Mouse (Mus musculus) myocyte (in vitro differentiated cells): Measurements from ENCODE around the gene Padi2. TPM values are rescaled to one million over a fixed set of nuclear protein-coding genes. Genes with fewer than 3 reads are reported as not detected.

Experiments used
- H3K27me3 ChIP-seq: one replicate; pipeline ENCODE4 v1.6.1; 2011; ENCODE audit not compliant: control insufficient read depth, insufficient read depth, insufficient read length
- H3K36me3 ChIP-seq: one replicate; pipeline ENCODE4 v1.6.1; 2011; ENCODE audit not compliant: control insufficient read depth, insufficient read depth
- H3K4me2 ChIP-seq: one replicate; pipeline ENCODE4 v1.6.1; 2011; ENCODE audit warnings: low read depth, control low read depth
- H3K4me3 ChIP-seq: one replicate; pipeline ENCODE4 v1.5.1; 2011; ENCODE audit warnings: mild to moderate bottlenecking, control low read depth, moderate library complexity
- H3K79me2 ChIP-seq: one replicate; pipeline ENCODE4 v1.6.1; 2011; ENCODE audit not compliant: control insufficient read depth, insufficient read depth
- H3ac ChIP-seq: one replicate; pipeline ENCODE4 v1.6.1; 2011; ENCODE audit not compliant: control insufficient read depth, insufficient read length
- CEBPB ChIP-seq: IDR thresholded peaks from 2 replicates; pipeline ENCODE4 v1.6.1; 2011; ENCODE audit warnings: mild to moderate bottlenecking, moderate library complexity; ENCODE audit not compliant: poor library complexity, insufficient read depth, severe bottlenecking
- E2F4 ChIP-seq: IDR thresholded peaks from one replicate; pipeline ENCODE4 v1.6.1; 2011; ENCODE audit warnings: mild to moderate bottlenecking, control low read depth, moderate library complexity; ENCODE audit not compliant: insufficient read depth
- MAX ChIP-seq: IDR thresholded peaks from one replicate; pipeline ENCODE4 v1.6.1; 2011; ENCODE audit warnings: low read depth, mild to moderate bottlenecking, control low read depth
- MYOD1 ChIP-seq, 3 experiments: IDR thresholded peaks; one replicate each; pipeline ENCODE4 v1.6.1; 2011; ENCODE audit warnings: control low read depth in 2 of 3, low read depth in 2 of 3, mild to moderate bottlenecking in 2 of 3, moderate library complexity in 1 of 3; ENCODE audit not compliant: insufficient read length in 2 of 3, control insufficient read depth in 1 of 3
- MYOG ChIP-seq, 3 experiments: IDR thresholded peaks; one replicate each; pipeline ENCODE4 v1.6.1; 2011; ENCODE audit warnings: control low read depth in 2 of 3, low read depth in 2 of 3, mild to moderate bottlenecking in 2 of 3; ENCODE audit not compliant: insufficient read length in 2 of 3, control insufficient read depth in 1 of 3, insufficient read depth in 1 of 3
- POLR2A ChIP-seq: IDR thresholded peaks from one replicate; pipeline ENCODE4 v1.6.1; 2011; ENCODE audit warnings: low read depth, mild to moderate bottlenecking, control low read depth, moderate library complexity; ENCODE audit not compliant: insufficient read length
- POLR2AphosphoS2 ChIP-seq: IDR thresholded peaks from one replicate; pipeline ENCODE4 v1.6.1; 2011; ENCODE audit warnings: low read depth, control low read depth; ENCODE audit not compliant: insufficient read length
- REST ChIP-seq: IDR thresholded peaks from one replicate; pipeline ENCODE4 v1.6.1; 2011; ENCODE audit warnings: mild to moderate bottlenecking, control low read depth, moderate library complexity; ENCODE audit not compliant: insufficient read depth, insufficient read length
- SRF ChIP-seq: IDR thresholded peaks from one replicate; pipeline ENCODE4 v1.6.1; 2011; ENCODE audit warnings: low read depth; ENCODE audit not compliant: control insufficient read depth, insufficient read length
- TCF12 ChIP-seq: IDR thresholded peaks from one replicate; pipeline ENCODE4 v1.6.1; 2011; ENCODE audit warnings: mild to moderate bottlenecking, control low read depth; ENCODE audit not compliant: poor library complexity, insufficient read depth, severe bottlenecking
- TCF3 ChIP-seq: IDR thresholded peaks from one replicate; pipeline ENCODE4 v1.6.1; 2011; ENCODE audit warnings: low read depth, control low read depth; ENCODE audit not compliant: insufficient read length
- USF1 ChIP-seq: IDR thresholded peaks from one replicate; pipeline ENCODE4 v1.6.1; 2011; ENCODE audit warnings: low read depth, mild to moderate bottlenecking, control low read depth, moderate library complexity
- polyA plus RNA-seq: library from polyadenylated mRNA; unstranded; fragments of >200 nt; fragmentation: generic; extraction: Trizol; gene quantifications from one replicate; pipeline ENCODE4 v1.2.1, GENCODE M21; 2012; ENCODE audit warnings: missing spikeins

Gene Padi2
- polyA plus RNA-seq, 1 experiment = 20.7 TPM

- Histone ChIP-seq H3K27me3 (no peaks in the 10 kb centered on the region), H3K4me3 (no peak overlapping the region), H3K36me3 (no peaks in the 10 kb centered on the region), H3K4me2 (no peak overlapping the region), H3ac (no peak overlapping the region), H3K79me2 (no peaks in the 10 kb centered on the region)
- TF ChIP-seq TCF12 (no peak), MAX (no peak), MYOG (IDR thresholded peaks at IDR 0.05; ENCODE audit: control insufficient read depth in 1 of 3, insufficient read depth in 1 of 3, insufficient read length in 2 of 3, low read depth in 2 of 3) (no peak), USF1 (no peak), CEBPB (no peak), SRF (no peak), MYOD1 (IDR thresholded peaks at IDR 0.05; ENCODE audit: control insufficient read depth in 1 of 3, insufficient read length in 2 of 3, low read depth in 2 of 3) (no peak), POLR2A (no peak), E2F4 (no peak)
Observed at GRCm38 (mm10) chr4:140872686-140872992, 33.5 kb upstream of the Padi2 start.

- Histone ChIP-seq H3K4me3 (no peak overlapping the region), H3K4me2 (no peak overlapping the region), H3K27me3 (no peaks in the 10 kb centered on the region), H3K36me3 (no peaks in the 10 kb centered on the region), H3ac (no peak overlapping the region), H3K79me2 (no peaks in the 10 kb centered on the region)
- no peak for TF ChIP-seq MYOG (IDR thresholded peaks at IDR 0.05; ENCODE audit: control insufficient read depth in 1 of 3, insufficient read depth in 1 of 3, insufficient read length in 2 of 3, low read depth in 2 of 3)
- TF ChIP-seq POLR2A = no peak
Observed at GRCm38 (mm10) chr4:140873011-140873410, 33.1 kb upstream of the Padi2 start.

GRCm38 (mm10) chr4:140876161-140876560, 30.0 kb upstream of the Padi2 start:
- no peak for TF ChIP-seq POLR2AphosphoS2
- TF ChIP-seq SRF = no peak
- no peak for TF ChIP-seq USF1
- Histone ChIP-seq H3K4me2 (no peak overlapping the region), H3K27me3 (no peaks in the 10 kb centered on the region), H3ac (no peak overlapping the region), H3K4me3 (no peak overlapping the region), H3K36me3 (no peaks in the 10 kb centered on the region), H3K79me2 (no peaks in the 10 kb centered on the region)

- Histone ChIP-seq H3K79me2 (no peaks in the 10 kb centered on the region), H3K4me2 (no peak overlapping the region), H3K27me3 (no peaks in the 10 kb centered on the region), H3ac (no peak overlapping the region), H3K4me3 (no peak overlapping the region), H3K36me3 (no peaks in the 10 kb centered on the region)
- TF ChIP-seq MYOG (IDR thresholded peaks at IDR 0.05; ENCODE audit: control insufficient read depth in 1 of 3, insufficient read depth in 1 of 3, insufficient read length in 2 of 3, low read depth in 2 of 3) = peak in 1 of 3 experiments; percentile 71
- no peak for TF ChIP-seq SRF
- TF ChIP-seq POLR2AphosphoS2 = no peak
- TF ChIP-seq MYOD1 (IDR thresholded peaks at IDR 0.05; ENCODE audit: control insufficient read depth in 1 of 3, insufficient read length in 2 of 3, low read depth in 2 of 3) = peak in 2 of 3 experiments; percentile 37 to 70
Observed at GRCm38 (mm10) chr4:140876681-140877080, 29.5 kb upstream of the Padi2 start.

- TF ChIP-seq TCF12 (no peak), CEBPB (no peak), SRF (no peak), POLR2AphosphoS2 (no peak), TCF3 (no peak), MAX (no peak), POLR2A (no peak), MYOG (IDR thresholded peaks at IDR 0.05; ENCODE audit: control insufficient read depth in 1 of 3, insufficient read depth in 1 of 3, insufficient read length in 2 of 3, low read depth in 2 of 3) (no peak), MYOD1 (IDR thresholded peaks at IDR 0.05; ENCODE audit: control insufficient read depth in 1 of 3, insufficient read length in 2 of 3, low read depth in 2 of 3) (no peak)
- Histone ChIP-seq H3K36me3 (no peaks in the 10 kb centered on the region), H3K4me3 (no peak overlapping the region), H3K4me2 (no peak overlapping the region), H3K27me3 (no peaks in the 10 kb centered on the region), H3K79me2 (no peaks in the 10 kb centered on the region), H3ac (no peak overlapping the region)
Observed at GRCm38 (mm10) chr4:140877441-140877840, 28.7 kb upstream of the Padi2 start.

GRCm38 (mm10) chr4:140878655-140879054, 27.5 kb upstream of the Padi2 start:
- Histone ChIP-seq H3K4me2 (no peak overlapping the region), H3K4me3 (no peak overlapping the region), H3K79me2 (no peaks in the 10 kb centered on the region), H3ac (no peak overlapping the region), H3K36me3 (no peaks in the 10 kb centered on the region), H3K27me3 (no peaks in the 10 kb centered on the region)
- TF ChIP-seq SRF = no peak
- no peak for TF ChIP-seq MYOG (IDR thresholded peaks at IDR 0.05; ENCODE audit: control insufficient read depth in 1 of 3, insufficient read depth in 1 of 3, insufficient read length in 2 of 3, low read depth in 2 of 3)
- TF ChIP-seq TCF12 = no peak
- TF ChIP-seq REST = no peak
- TF ChIP-seq CEBPB = no peak
- no peak for TF ChIP-seq POLR2A
- TF ChIP-seq E2F4 = no peak
- no peak for TF ChIP-seq POLR2AphosphoS2
- no peak for TF ChIP-seq TCF3
- TF ChIP-seq USF1 = no peak
- no peak for TF ChIP-seq MYOD1 (IDR thresholded peaks at IDR 0.05; ENCODE audit: control insufficient read depth in 1 of 3, insufficient read length in 2 of 3, low read depth in 2 of 3)
